Mouse (Mus musculus) Patski (cell line): ENCODE data around the gene Slc6a9. TPM values are rescaled to one million over a fixed set of nuclear protein-coding genes. Genes with fewer than 3 reads are reported as not detected.
A peak's percentile ranks its signal among the peaks of the same experiment; 100 is the strongest.

Experiments used
- ATAC-seq: fragments of 100-300 bp; one replicate; pipeline ENCODE4 v1.8.0; 2021
- CTCF ChIA-PET: fragments of 350-600 bp; sonication (Branson Sonifier 250); formaldehyde crosslinking; loops from one replicate; lab custom pipeline; 2022; ENCODE audit warnings: inconsistent platforms; lab: Charles Lee
- POLR2A ChIA-PET: fragments of 350-600 bp; sonication (Branson Sonifier 250); formaldehyde crosslinking; loops from one replicate; lab custom pipeline; 2022; ENCODE audit warnings: antibody characterized with exemption, inconsistent platforms; lab: Charles Lee
- DNase-seq: peaks from one replicate; pipeline ENCODE4 v3.0.0-alpha.2; 2011; ENCODE audit warnings: low read depth, low spot score
- H3K27me3 ChIP-seq: fragments of 371-371 bp; one replicate; pipeline ENCODE4 v1.5.1; 2021
- CTCF ChIP-seq: fragments of 100-300 bp; IDR thresholded peaks from one replicate; pipeline ENCODE4 v1.5.1; 2021
- in situ Hi-C: fragments of 300-500 bp; cut with MboI; formaldehyde crosslinking; loops from 3 replicates; pipeline ENCODE4 v1.11.1; 2018; ENCODE audit warnings: low pct_unique_long_range_greater_than_20kb, mixed read lengths
- polyA plus RNA-seq: library from polyadenylated mRNA; unstranded; gene quantifications from one replicate; pipeline ENCODE4 v1.2.3, GENCODE M21; 2021

The Slc6a9 gene
- polyA plus RNA-seq, 1 experiment from 2014 or later: 12.8 TPM

GRCm38 (mm10) chr4:117898111-117898510 is 63.8 kb downstream of the Slc6a9 start:
- TF ChIP-seq CTCF: no peak
- POLR2A ChIA-PET: interaction anchor here (0.8 kb wide), 1 partner anchor 14 kb away, joined by 3 read pairs; no protein-coding TSS in a partner anchor

GRCm38 (mm10) chr4:117904094-117904493 is 69.8 kb downstream of the Slc6a9 start:
- DNase-seq: no peak
- no peaks in the 10 kb centered on the region for H3K27me3 ChIP-seq
- ATAC-seq: no peak
- TF ChIP-seq CTCF: no peak
- ChIA-PET POLR2A (no interaction called here), CTCF (no interaction called here)
- in situ Hi-C loops: no loop called here

More at GRCm38 (mm10) chr4:117898111-117898510, 63.8 kb downstream of the Slc6a9 start:
- no peaks in the 10 kb centered on the region for H3K27me3 ChIP-seq
- CTCF ChIA-PET: interaction anchor here (0.8 to 1.0 kb wide), 2 partner anchors 9 to 11 kb away, joined by 3 read pairs; no protein-coding TSS in a partner anchor
- DNase-seq: no peak
- in situ Hi-C loops: no loop called here
- ATAC-seq: no peak

GRCm38 (mm10) chr4:117904761-117905160 is 70.5 kb downstream of the Slc6a9 start:
- ATAC-seq (no peak), DNase-seq (no peak)
- TF ChIP-seq CTCF: no peak
- in situ Hi-C loops: no loop called here
- H3K27me3 ChIP-seq: no peaks in the 10 kb centered on the region
- CTCF ChIA-PET: no interaction called here
- POLR2A ChIA-PET: no interaction called here

GRCm38 (mm10) chr4:117906196-117906595 is 71.9 kb downstream of the Slc6a9 start:
- CTCF ChIA-PET: no interaction called here
- no peak for DNase-seq
- H3K27me3 ChIP-seq: no peaks in the 10 kb centered on the region

GRCm38 (mm10) chr4:117908834-117909453 is 74.6 kb downstream of the Slc6a9 start:
- CTCF ChIA-PET: interaction anchor here (0.9 to 1.9 kb wide), 2 partner anchors 11 to 19 kb away, joined by 3 to 6 read pairs; no protein-coding TSS in a partner anchor
- POLR2A ChIA-PET: no interaction called here
- in situ Hi-C loops: no loop called here
- TF ChIP-seq CTCF: no peak
- DNase-seq (no peak), ATAC-seq (no peak)
- H3K27me3 ChIP-seq: no peaks in the 10 kb centered on the region

More at GRCm38 (mm10) chr4:117906196-117906595, 71.9 kb downstream of the Slc6a9 start:
- no peak for TF ChIP-seq CTCF
- ATAC-seq: no peak
- POLR2A ChIA-PET: interaction anchor here (0.8 kb wide), 1 partner anchor 8 kb away, joined by 3 read pairs; no protein-coding TSS in a partner anchor
- in situ Hi-C loops: no loop called here

- ChIA-PET CTCF (interaction anchor here (1.0 to 1.3 kb wide), 2 partner anchors 16 to 21 kb away, joined by 3 to 4 read pairs; no protein-coding TSS in a partner anchor), POLR2A (interaction anchor here (1.0 to 1.2 kb wide), 2 partner anchors 15 to 172 kb away, joined by 3 to 4 read pairs; no protein-coding TSS in a partner anchor)
- in situ Hi-C loops: no loop called here
- ATAC-seq: no peak
- H3K27me3 ChIP-seq: no peaks in the 10 kb centered on the region
- no peak for DNase-seq
- no peak for TF ChIP-seq CTCF
These were observed 77.8 kb downstream of the Slc6a9 start for GRCm38 (mm10) chr4:117912131-117912561.

GRCm38 (mm10) chr4:117912685-117913273 is 78.5 kb downstream of the Slc6a9 start:
- DNase-seq: no peak
- POLR2A ChIA-PET: interaction anchor here (0.8 to 1.2 kb wide), 3 partner anchors 15 to 171 kb away, joined by 3 to 9 read pairs (median 4); no protein-coding TSS in a partner anchor
- CTCF ChIA-PET: interaction anchor here (1.0 to 1.3 kb wide), 2 partner anchors 15 to 22 kb away, joined by 3 to 4 read pairs; no protein-coding TSS in a partner anchor
- ATAC-seq: peak; percentile 8
- TF ChIP-seq CTCF: no peak
- no peaks in the 10 kb centered on the region for H3K27me3 ChIP-seq
- in situ Hi-C loops: no loop called here

GRCm38 (mm10) chr4:117913421-117913820 is 79.1 kb downstream of the Slc6a9 start:
- no peak for TF ChIP-seq CTCF
- H3K27me3 ChIP-seq: no peaks in the 10 kb centered on the region
- no peak for ATAC-seq
- in situ Hi-C loops: no loop called here
- no peak for DNase-seq
- CTCF ChIA-PET: interaction anchor here (1.3 kb wide), 1 partner anchor 14 kb away, joined by 4 read pairs; no protein-coding TSS in a partner anchor
- POLR2A ChIA-PET: interaction anchor here (0.7 to 0.8 kb wide), 2 partner anchors 21 to 22 kb away, joined by 9 read pairs; no protein-coding TSS in a partner anchor

- in situ Hi-C loops: no loop called here
- CTCF ChIA-PET: no interaction called here
- no peak for DNase-seq
- POLR2A ChIA-PET: interaction anchor here (0.7 to 1.0 kb wide), 4 partner anchors 8 to 103 kb away, joined by 3 to 9 read pairs (median 6); no protein-coding TSS in a partner anchor
- TF ChIP-seq CTCF: no peak
- no peaks in the 10 kb centered on the region for H3K27me3 ChIP-seq
- no peak for ATAC-seq
These were observed 79.7 kb downstream of the Slc6a9 start for GRCm38 (mm10) chr4:117914031-117914430.

GRCm38 (mm10) chr4:117914591-117915442 is 80.5 kb downstream of the Slc6a9 start, which contains the start of gene Ipo13:
Ipo13 (minus strand) TSS chr4:117914999.
- no peaks in the 10 kb centered on the region for H3K27me3 ChIP-seq
- POLR2A ChIA-PET: interaction anchor here (1.0 kb wide), 2 partner anchors 9 to 102 kb away, joined by 3 read pairs; no protein-coding TSS in a partner anchor
- peak; percentile 74 for ATAC-seq
- CTCF ChIA-PET: no interaction called here
- in situ Hi-C loops: no loop called here
- peak; percentile 41 for DNase-seq
- TF ChIP-seq CTCF: no peak
